Mouse (Mus musculus) ovary, adult 10 weeks (tissue): ENCODE measurements around the gene Ccdc96. TPM values are rescaled to one million over a fixed set of nuclear protein-coding genes. Genes with fewer than 3 reads are reported as not detected.

Source experiments
- polyA plus RNA-seq: library from polyadenylated mRNA; stranded (reverse); fragments of 350-450 nt; fragmentation: Illumina TruSeq; extraction: RNeasy Lipid Tissue Mini Kit (QIAGEN cat#74804); gene quantifications from one replicate; pipeline ENCODE4 v1.2.3, GENCODE M21; 2014

The Ccdc96 gene
- polyA plus RNA-seq: 1.6 TPM

DNA sequence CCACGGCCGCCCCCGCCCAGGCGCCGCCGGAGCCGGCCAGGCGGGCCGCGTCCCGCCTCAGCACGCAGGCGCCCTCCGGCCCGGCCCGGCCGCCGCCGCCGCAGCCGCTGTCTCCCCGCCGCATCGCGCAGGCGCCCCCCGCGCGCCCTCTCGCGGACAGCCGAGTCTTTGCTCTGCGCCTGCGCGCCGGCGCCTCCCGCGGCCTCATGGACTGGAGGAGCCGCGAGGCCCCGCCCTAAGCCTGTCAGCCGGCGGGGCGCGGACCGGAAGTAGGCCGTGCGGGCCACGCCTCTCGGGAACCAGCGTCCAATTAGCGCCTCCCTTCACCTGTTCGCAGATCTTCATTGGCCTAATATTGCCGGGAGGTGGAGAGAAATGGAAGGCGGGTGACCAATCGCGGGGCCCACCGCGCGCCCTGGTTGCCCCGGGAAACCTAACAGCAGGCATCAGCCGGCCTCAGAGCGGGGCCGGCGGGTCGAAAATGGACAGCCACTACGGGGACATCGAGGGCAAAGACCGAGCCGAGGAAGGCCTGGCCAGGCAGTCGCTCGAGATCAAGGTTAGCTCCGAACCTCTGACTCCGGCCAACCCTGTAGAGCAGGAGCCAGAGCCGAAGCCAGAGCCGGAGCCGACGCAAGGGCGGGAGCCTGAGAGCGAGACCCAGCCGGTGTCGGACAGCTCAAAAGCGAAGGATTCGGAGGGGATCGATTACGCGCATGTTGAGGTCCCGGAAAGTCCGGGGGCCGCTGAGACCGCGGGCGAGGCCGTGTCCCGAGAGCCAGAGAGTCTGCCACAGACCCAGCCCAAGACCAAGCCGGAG is at the start of gene Ccdc96, which contains the start of gene Tada2b:
Gene Ccdc96 (plus strand): TSS at position 418 of the 820 bp plus-strand sequence.
Gene Tada2b (minus strand): TSS at position 115 of the 820 bp plus-strand sequence.

DNA sequence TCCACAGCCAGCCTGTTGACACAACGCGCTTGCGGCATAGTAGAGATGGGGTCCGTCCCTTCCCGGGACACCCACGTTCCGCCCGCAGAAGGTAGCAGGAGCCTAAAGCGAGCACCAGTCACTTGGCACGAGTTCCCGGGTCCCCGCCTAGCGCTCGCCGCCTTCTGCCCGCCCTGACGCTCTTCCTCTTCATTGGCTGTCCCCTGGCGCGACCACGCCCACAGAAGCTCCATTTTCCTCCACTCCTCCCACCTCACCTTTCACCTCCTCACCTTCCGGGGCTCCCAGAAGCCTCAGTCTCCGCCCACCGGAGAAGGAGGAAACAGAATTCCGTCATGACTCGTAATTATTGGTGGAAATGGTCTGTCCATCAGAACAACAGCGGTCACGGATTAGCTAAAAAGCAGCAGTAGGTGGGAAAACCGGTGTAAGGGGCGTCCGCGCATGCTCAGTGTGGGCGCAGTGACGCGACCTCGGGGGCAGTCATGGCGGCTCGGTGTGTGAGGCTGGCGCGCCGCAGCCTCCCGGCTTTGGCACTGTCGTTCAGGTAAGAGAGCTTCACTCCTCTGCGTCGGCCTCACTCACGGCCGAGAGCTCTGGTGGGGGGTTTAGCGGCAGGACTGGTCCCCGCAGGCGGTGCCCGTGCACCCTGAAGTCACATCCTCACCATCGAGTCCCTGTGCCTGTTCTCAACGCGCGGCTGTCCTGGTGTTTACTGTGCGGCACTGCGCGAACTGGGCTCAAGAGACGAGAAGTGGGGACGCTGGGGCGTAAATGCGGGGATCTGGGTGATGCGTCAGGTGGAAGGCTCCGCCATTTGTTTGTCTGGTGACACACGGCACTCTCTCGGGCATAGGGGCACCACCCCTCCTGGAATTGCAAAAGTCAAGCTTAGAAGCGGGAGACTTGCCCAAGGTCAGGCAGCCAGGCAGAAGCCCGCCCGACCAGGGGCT is 19.4 kb upstream of the Ccdc96 start, which contains the start of gene Grpel1:
Gene Grpel1 (plus strand): TSS at position 290 of the 953 bp plus-strand sequence.

Other genes with a start within 250 kb of the Ccdc96 start
- 2.3 TPM for gene Sorcs2, start 86.4 kb upstream of the Ccdc96 start, polyA plus RNA-seq
- gene Grpel1, start 19.6 kb upstream of the Ccdc96 start, polyA plus RNA-seq: 11.3 TPM
- 27.5 TPM for gene Tada2b, start 303 bp upstream of the Ccdc96 start, polyA plus RNA-seq
- gene Tbc1d14, start 108.7 kb downstream of the Ccdc96 start, polyA plus RNA-seq: 26.9 TPM
- gene D5Ertd579e, start 211.4 kb downstream of the Ccdc96 start, polyA plus RNA-seq: 58.6 TPM